Mouse (Mus musculus) heart, adult 2 months (tissue): ENCODE measurements at regions not wholly inside any gene's neighbourhood (a gene's known extent, or its start where the extent isn't known, plus 50 kb on each side); places are given as distances from the start of the nearest gene placed in this dataset.

Experiments used
- DNase-seq, 2 experiments: peaks; one replicate each; pipeline ENCODE4 v3.0.0; 2021
- H3K27ac ChIP-seq: fragments of 200-600 bp; 2 replicates; pipeline ENCODE4 v1.8.1; 2022
- H3K27me3 ChIP-seq: fragments of 200-500 bp; 2 replicates; pipeline ENCODE4 v1.6.1; 2012; ENCODE audit warnings: mild to moderate bottlenecking, low read length, inconsistent platforms, mixed read lengths; ENCODE audit not compliant: control insufficient read depth, insufficient read depth
- H3K36me3 ChIP-seq: fragments of 200-500 bp; 2 replicates; pipeline ENCODE4 v1.6.1; 2012; ENCODE audit warnings: low read length, inconsistent platforms; ENCODE audit not compliant: control insufficient read depth, insufficient read depth
- H3K4me1 ChIP-seq: fragments of 200-500 bp; 2 replicates; pipeline ENCODE4 v1.6.1; 2011; ENCODE audit warnings: low read length; ENCODE audit not compliant: control insufficient read depth, insufficient read depth
- H3K4me3 ChIP-seq: fragments of 200-600 bp; 2 replicates; pipeline ENCODE4 v1.8.1; 2022
- H3K79me2 ChIP-seq: fragments of 200-500 bp; replicated peaks from 2 replicates; pipeline ENCODE4 v1.6.1; 2012; ENCODE audit warnings: mild to moderate bottlenecking, inconsistent platforms, low read length, moderate library complexity, mixed read lengths; ENCODE audit not compliant: control insufficient read depth, insufficient read depth
- H3K9ac ChIP-seq: fragments of 200-500 bp; 2 replicates; pipeline ENCODE4 v1.6.1; 2012; ENCODE audit warnings: low read depth, mild to moderate bottlenecking, control low read depth, inconsistent platforms, low read length, mixed read lengths
- CTCF ChIP-seq: fragments of 200-600 bp; IDR thresholded peaks from 2 replicates; pipeline ENCODE4 v1.8.1; 2022; ENCODE audit warnings: antibody characterized with exemption, mild to moderate bottlenecking, moderate library complexity
- EP300 ChIP-seq: fragments of 200-500 bp; IDR thresholded peaks from 2 replicates; pipeline ENCODE4 v1.6.1; 2011; ENCODE audit warnings: low read depth, low read length, control low read depth; ENCODE audit not compliant: insufficient read depth
- POLR2A ChIP-seq: fragments of 200-500 bp; IDR thresholded peaks from 2 replicates; pipeline ENCODE4 v1.6.1; 2011; ENCODE audit warnings: mild to moderate bottlenecking, low read depth, low read length, control low read depth; ENCODE audit not compliant: insufficient read depth
- WGBS: fragments of 180-500 bp; shearing (Covaris S2); methylation state at CpG from one replicate; pipeline ENCODE4 v1.1.7; 2018; 5-methylcytosine and 5-hydroxymethylcytosine counted together
- intact Hi-C: fragments of 180-260 bp; cut with DNase I; formaldehyde crosslinking; loops from one replicate; pipeline ENCODE4 v1.15.1; 2025

GRCm38 (mm10) chr5:74832011-74832410 is 129.3 kb upstream of the Lnx1 start:
- WGBS = 88% methylated on average over 7 of the region's 7 CpGs
- intact Hi-C loops = no loop called here
- Histone ChIP-seq H3K27ac (no peak overlapping the region), H3K36me3 (no peaks in the 10 kb centered on the region), H3K79me2 (no peaks in the 10 kb centered on the region), H3K4me3 (no peak overlapping the region), H3K27me3 (no peaks in the 10 kb centered on the region), H3K9ac (no peak overlapping the region), H3K4me1 (no peaks in the 10 kb centered on the region)
- no peak for DNase-seq
- TF ChIP-seq POLR2A = no peak
- no peak for TF ChIP-seq CTCF
- no peak for TF ChIP-seq EP300

GRCm38 (mm10) chr5:74830646-74831045 is 127.9 kb upstream of the Lnx1 start:
- intact Hi-C loops = no loop called here
- WGBS = 72% methylated on average over 5 of the region's 5 CpGs
- no peaks in the 10 kb centered on the region for H3K4me1 ChIP-seq
- no peaks in the 10 kb centered on the region for H3K36me3 ChIP-seq
- H3K9ac ChIP-seq = no peak overlapping the region
- TF ChIP-seq CTCF = no peak
- TF ChIP-seq EP300 = no peak
- TF ChIP-seq POLR2A = no peak
- H3K79me2 ChIP-seq = no peaks in the 10 kb centered on the region
- H3K27me3 ChIP-seq = no peaks in the 10 kb centered on the region
- no peak for DNase-seq
- no peak overlapping the region for H3K4me3 ChIP-seq
- H3K27ac ChIP-seq = no peak overlapping the region

GRCm38 (mm10) chr5:74829003-74829402 is 126.3 kb upstream of the Lnx1 start:
- no peaks in the 10 kb centered on the region for H3K36me3 ChIP-seq
- WGBS = 62% methylated on average over 9 of the region's 9 CpGs
- H3K79me2 ChIP-seq = no peaks in the 10 kb centered on the region
- no peak overlapping the region for H3K27ac ChIP-seq
- TF ChIP-seq EP300 (no peak), CTCF (no peak), POLR2A (no peak)
- no peak overlapping the region for H3K4me3 ChIP-seq
- DNase-seq = no peak
- intact Hi-C loops = no loop called here
- H3K9ac ChIP-seq = no peak overlapping the region
- no peaks in the 10 kb centered on the region for H3K27me3 ChIP-seq
- H3K4me1 ChIP-seq = no peaks in the 10 kb centered on the region

GRCm38 (mm10) chr5:74827944-74828343 is 125.2 kb upstream of the Lnx1 start:
- H3K4me3 ChIP-seq = no peak overlapping the region
- H3K27ac ChIP-seq = no peak overlapping the region
- WGBS = 88% methylated on average over 4 of the region's 4 CpGs
- intact Hi-C loops = no loop called here
- H3K9ac ChIP-seq = no peak overlapping the region
- TF ChIP-seq CTCF (no peak), POLR2A (no peak), EP300 (no peak)
- H3K4me1 ChIP-seq = no peaks in the 10 kb centered on the region
- no peaks in the 10 kb centered on the region for H3K36me3 ChIP-seq
- H3K79me2 ChIP-seq = no peaks in the 10 kb centered on the region
- DNase-seq = no peak
- no peaks in the 10 kb centered on the region for H3K27me3 ChIP-seq

- H3K79me2 ChIP-seq = no peaks in the 10 kb centered on the region
- intact Hi-C loops = no loop called here
- DNase-seq = no peak
- H3K9ac ChIP-seq = no peak overlapping the region
- H3K36me3 ChIP-seq = no peaks in the 10 kb centered on the region
- H3K27ac ChIP-seq = no peak overlapping the region
- no peaks in the 10 kb centered on the region for H3K27me3 ChIP-seq
- TF ChIP-seq EP300 (no peak), CTCF (no peak), POLR2A (no peak)
- WGBS = 68% methylated on average over 5 of the region's 5 CpGs
- no peak overlapping the region for H3K4me3 ChIP-seq
- H3K4me1 ChIP-seq = no peaks in the 10 kb centered on the region
Observed at GRCm38 (mm10) chr5:74825517-74826254, 123.0 kb upstream of the Lnx1 start.

GRCm38 (mm10) chr5:74823719-74824118 is 121.0 kb upstream of the Lnx1 start:
- Histone ChIP-seq H3K4me1 (no peaks in the 10 kb centered on the region), H3K36me3 (no peaks in the 10 kb centered on the region), H3K79me2 (no peaks in the 10 kb centered on the region), H3K4me3 (no peak overlapping the region), H3K27me3 (no peaks in the 10 kb centered on the region), H3K9ac (no peak overlapping the region), H3K27ac (no peak overlapping the region)
- TF ChIP-seq POLR2A (no peak), EP300 (no peak), CTCF (no peak)
- no peak for DNase-seq
- intact Hi-C loops = no loop called here
- WGBS = 73% methylated on average over 7 of the region's 7 CpGs
